Mouse (Mus musculus) mature B cell (primary cell): ENCODE results near the gene H13.

Experiments used
- in situ Hi-C: fragments of 300-500 bp; cut with MboI; formaldehyde crosslinking; loops from 2 replicates; pipeline ENCODE4 v1.14.3; 2019

Gene H13

GRCm38 (mm10) chr2:152669256-152669638 lies at the start of gene H13:
H13 (plus strand) TSS chr2:152669461.
- in situ Hi-C loops, result no loop called here

- in situ Hi-C loops, result no loop called here
These were observed 48.7 kb upstream of the H13 start for GRCm38 (mm10) chr2:152620367-152621134.

GRCm38 (mm10) chr2:152622151-152622550 lies 47.1 kb upstream of the H13 start:
- in situ Hi-C loops, result no loop called here

GRCm38 (mm10) chr2:152622953-152623352 lies 46.3 kb upstream of the H13 start, which contains the start of gene Defb25:
Defb25 (minus strand) TSS chr2:152623053.
- in situ Hi-C loops, result no loop called here

- in situ Hi-C loops, result no loop called here
These were observed 44.7 kb upstream of the H13 start for GRCm38 (mm10) chr2:152624566-152624965.

- in situ Hi-C loops, result no loop called here
These were observed 44.0 kb upstream of the H13 start for GRCm38 (mm10) chr2:152625256-152625655.

- in situ Hi-C loops, result no loop called here
These were observed 42.3 kb upstream of the H13 start, which contains the start of gene Rem1 for GRCm38 (mm10) chr2:152626774-152627591. Rem1 (plus strand) TSS chr2:152626951.

GRCm38 (mm10) chr2:152628066-152628465 lies 41.2 kb upstream of the H13 start:
- in situ Hi-C loops, result no loop called here

- in situ Hi-C loops, result no loop called here
These were observed 40.0 kb upstream of the H13 start for GRCm38 (mm10) chr2:152629239-152629638.

GRCm38 (mm10) chr2:152629904-152630303 lies 39.4 kb upstream of the H13 start:
- in situ Hi-C loops, result no loop called here

GRCm38 (mm10) chr2:152633334-152633733 lies 35.9 kb upstream of the H13 start:
- in situ Hi-C loops, result no loop called here

- in situ Hi-C loops, result no loop called here
These were observed 35.0 kb upstream of the H13 start for GRCm38 (mm10) chr2:152634311-152634710.

GRCm38 (mm10) chr2:152636246-152637005 lies 32.8 kb upstream of the H13 start:
- in situ Hi-C loops, result no loop called here

GRCm38 (mm10) chr2:152637006-152637322 lies 32.3 kb upstream of the H13 start:
- in situ Hi-C loops, result no loop called here

GRCm38 (mm10) chr2:152637381-152637780 lies 31.9 kb upstream of the H13 start:
- in situ Hi-C loops, result no loop called here

- in situ Hi-C loops, result no loop called here
These were observed 30.4 kb upstream of the H13 start for GRCm38 (mm10) chr2:152638865-152639264.

- in situ Hi-C loops, result no loop called here
These were observed 29.7 kb upstream of the H13 start for GRCm38 (mm10) chr2:152639406-152640113.

GRCm38 (mm10) chr2:152652901-152653620 lies 16.2 kb upstream of the H13 start:
- in situ Hi-C loops, result no loop called here

- in situ Hi-C loops, result no loop called here
These were observed 15.2 kb upstream of the H13 start for GRCm38 (mm10) chr2:152653874-152654715.

- in situ Hi-C loops, result no loop called here
These were observed 11.9 kb upstream of the H13 start for GRCm38 (mm10) chr2:152657398-152657797.
